Mouse (Mus musculus) limb, embryonic 12.5 days (tissue): ENCODE data around the gene Prr22. TPM values are rescaled to one million over a fixed set of nuclear protein-coding genes. Genes with fewer than 3 reads are reported as not detected.
A peak's percentile ranks its signal among the peaks of the same experiment; 100 is the strongest.

Experiments
- ATAC-seq: fragments of 200-750 bp; cut with Nextera tagmentation; 2 replicates; pipeline ENCODE4 v1.8.0; 2017; ENCODE audit warnings: low read depth, moderate TSS enrichment; ENCODE audit not compliant: insufficient number of reproducible peaks, insufficient read depth, low FRiP score, low TSS enrichment
- H3K27ac ChIP-seq: fragments of 300-500 bp; sonication (generic); 2 replicates; pipeline ENCODE4 v1.5.1; 2016; ENCODE audit warnings: mild to moderate bottlenecking, moderate library complexity
- H3K27me3 ChIP-seq: fragments of 300-500 bp; sonication (generic); 2 replicates; pipeline ENCODE4 v1.6.1; 2016; ENCODE audit warnings: mild to moderate bottlenecking, moderate library complexity
- H3K36me3 ChIP-seq: fragments of 300-500 bp; sonication (generic); 2 replicates; pipeline ENCODE4 v1.6.1; 2016; ENCODE audit warnings: mild to moderate bottlenecking, moderate library complexity
- H3K4me1 ChIP-seq: fragments of 300-500 bp; sonication (generic); replicated peaks from 2 replicates; pipeline ENCODE4 v1.6.1; 2016
- H3K4me2 ChIP-seq: fragments of 300-500 bp; sonication (generic); 2 replicates; pipeline ENCODE4 v1.6.1; 2016; ENCODE audit warnings: mild to moderate bottlenecking, moderate library complexity
- H3K4me3 ChIP-seq: fragments of 300-500 bp; sonication (generic); replicated peaks from 2 replicates; pipeline ENCODE4 v1.5.1; 2016; ENCODE audit warnings: mild to moderate bottlenecking
- H3K9ac ChIP-seq: fragments of 300-500 bp; sonication (generic); replicated peaks from 2 replicates; pipeline ENCODE4 v1.6.1; 2016; ENCODE audit warnings: mild to moderate bottlenecking, moderate library complexity
- H3K9me3 ChIP-seq: fragments of 300-500 bp; sonication (generic); 2 replicates; pipeline ENCODE4 v1.6.1; 2016; ENCODE audit warnings: mild to moderate bottlenecking, moderate library complexity
- WGBS: fragments of 180-500 bp; shearing (Covaris S2); methylation state at CpG from one replicate; pipeline ENCODE4 v1.1.7; 2016; 5-methylcytosine and 5-hydroxymethylcytosine counted together
- polyA plus RNA-seq: library from polyadenylated mRNA; unstranded; fragments of >200 nt; fragmentation: Nextera tagmentation; extraction: Ambion mirVana; gene quantifications from 2 replicates; pipeline ENCODE4 v1.2.1, GENCODE M21; 2016

Gene Prr22
- polyA plus RNA-seq, 1 experiment from 2014 or later: 1.3 TPM

- 2% methylated on average over 3 of the region's 3 CpGs for WGBS
Measured at GRCm38 (mm10) chr17:56810245-56810644, 40.2 kb downstream of the Prr22 start.

GRCm38 (mm10) chr17:56814316-56815056 lies 44.4 kb downstream of the Prr22 start:
- Histone ChIP-seq H3K9me3 (no peaks in the 10 kb centered on the region), H3K4me1 (peaks cover 21% of the 10 kb centered on the region), H3K9ac (no peak overlapping the region), H3K27ac (no peak overlapping the region), H3K4me2 (no peak overlapping the region), H3K27me3 (peaks cover 4% of the 10 kb centered on the region; the same call in 1 of the 2 replicates), H3K36me3 (no peaks in the 10 kb centered on the region), H3K4me3 (no peak overlapping the region)
- no peak for ATAC-seq
- 21% methylated on average over 24 of the region's 24 CpGs for WGBS

More at GRCm38 (mm10) chr17:56810245-56810644, 40.2 kb downstream of the Prr22 start:
- H3K9me3 ChIP-seq: no peaks in the 10 kb centered on the region
- no peak for ATAC-seq
- no peaks in the 10 kb centered on the region for H3K36me3 ChIP-seq
- H3K27ac ChIP-seq: no peak overlapping the region
- peaks cover 10% of the 10 kb centered on the region for H3K27me3 ChIP-seq
- H3K4me3 ChIP-seq: no peak overlapping the region
- H3K4me2 ChIP-seq: no peak overlapping the region
- no peak overlapping the region; the same call in 1 of the 2 replicates for H3K9ac ChIP-seq
- H3K4me1 ChIP-seq: peaks cover 21% of the 10 kb centered on the region

- Histone ChIP-seq H3K9me3 (no peaks in the 10 kb centered on the region), H3K9ac (no peak overlapping the region), H3K4me2 (no peak overlapping the region), H3K36me3 (no peaks in the 10 kb centered on the region), H3K27ac (no peak overlapping the region), H3K27me3 (0 out of 2 replicates have a peak, but pooled peaks cover 7% of the 10 kb centered on the region), H3K4me3 (no peak overlapping the region), H3K4me1 (peaks cover 18% of the 10 kb centered on the region)
- ATAC-seq: no peak
- WGBS: 85% methylated on average over 3 of the region's 3 CpGs
Measured at GRCm38 (mm10) chr17:56815057-56815345, 45.0 kb downstream of the Prr22 start.

GRCm38 (mm10) chr17:56818067-56818636 lies 48.1 kb downstream of the Prr22 start:
- H3K4me1 ChIP-seq: peaks cover 9% of the 10 kb centered on the region; the same call in 1 of the 2 replicates

DNA sequence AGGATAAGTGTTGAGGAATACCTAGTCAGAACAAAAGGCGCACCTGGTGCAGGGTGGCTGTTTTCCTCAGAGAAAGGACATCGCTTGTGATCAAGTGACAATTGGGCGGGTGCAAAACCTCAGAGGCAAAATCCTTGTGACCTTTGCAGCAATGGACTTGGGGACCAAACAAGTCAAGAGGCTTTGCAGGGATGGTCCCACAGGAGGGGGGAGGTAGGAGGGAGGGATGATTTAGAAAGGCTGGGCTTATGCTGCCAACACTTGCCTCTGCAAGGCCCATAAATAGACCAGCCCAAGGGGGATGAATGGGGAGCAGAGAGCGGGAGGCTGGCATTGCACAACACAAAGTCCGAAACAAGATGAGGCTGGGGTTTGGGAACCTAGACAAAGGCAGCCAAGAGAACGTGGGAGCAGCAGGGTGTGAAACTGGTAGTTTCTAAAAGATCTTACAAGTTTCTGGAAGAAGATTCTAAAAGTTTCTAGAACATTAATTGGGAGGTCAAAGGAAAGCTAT lies 49.0 kb downstream of the Prr22 start:
- WGBS: 77% methylated on average over 6 of the region's 6 CpGs
- no peaks in the 10 kb centered on the region for H3K9me3 ChIP-seq
- H3K27me3 ChIP-seq: 0 out of 2 replicates have a peak, but pooled peaks cover 7% of the 10 kb centered on the region
- no peak overlapping the region for H3K4me3 ChIP-seq
- ATAC-seq: no peak
- H3K27ac ChIP-seq: no peak overlapping the region
- peaks cover 9% of the 10 kb centered on the region; the same call in 1 of the 2 replicates for H3K4me1 ChIP-seq
- H3K9ac ChIP-seq: 0 out of 2 replicates have a peak overlapping the region, but pooled peaks have one; percentile 31
- no peak overlapping the region for H3K4me2 ChIP-seq
- no peaks in the 10 kb centered on the region for H3K36me3 ChIP-seq

More at GRCm38 (mm10) chr17:56818067-56818636, 48.1 kb downstream of the Prr22 start:
- no peaks in the 10 kb centered on the region for H3K36me3 ChIP-seq
- H3K9me3 ChIP-seq: no peaks in the 10 kb centered on the region
- no peak for ATAC-seq
- H3K9ac ChIP-seq: no peak overlapping the region
- no peak overlapping the region for H3K27ac ChIP-seq
- 0 out of 2 replicates have a peak, but pooled peaks cover 7% of the 10 kb centered on the region for H3K27me3 ChIP-seq
- no peak overlapping the region; the same call in 1 of the 2 replicates for H3K4me3 ChIP-seq
- peak overlapping the region; percentile 15 for H3K4me2 ChIP-seq
- 20% methylated on average over 11 of the region's 11 CpGs for WGBS

DNA sequence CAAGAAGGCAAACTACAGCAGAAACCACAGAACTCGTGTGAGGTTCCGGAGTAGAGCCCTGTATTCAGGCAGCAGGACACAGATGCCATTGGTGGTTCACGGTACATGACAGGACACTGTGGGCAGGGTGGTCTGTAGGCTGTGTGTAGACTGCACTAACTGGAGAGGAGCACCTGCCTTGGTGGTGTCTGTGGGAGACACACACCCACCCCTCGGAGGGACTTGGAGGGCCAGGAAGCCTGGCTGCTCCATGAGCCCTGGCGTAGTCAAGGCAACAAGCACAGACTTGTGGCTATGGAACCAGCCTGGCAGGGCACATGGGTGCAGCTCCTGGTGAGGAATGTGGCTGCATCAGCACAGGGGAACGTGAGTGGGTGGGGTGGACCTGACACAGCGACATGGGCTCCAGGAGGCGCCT lies 49.7 kb downstream of the Prr22 start:
- no peak for ATAC-seq
- no peaks in the 10 kb centered on the region for H3K9me3 ChIP-seq
- H3K4me2 ChIP-seq: no peak overlapping the region
- 80% methylated on average over 8 of the region's 8 CpGs for WGBS
- H3K36me3 ChIP-seq: no peaks in the 10 kb centered on the region
- H3K27me3 ChIP-seq: 0 out of 2 replicates have a peak, but pooled peaks cover 7% of the 10 kb centered on the region
- H3K27ac ChIP-seq: no peak overlapping the region
- H3K9ac ChIP-seq: no peak overlapping the region
- no peak overlapping the region for H3K4me3 ChIP-seq
- peaks cover 3% of the 10 kb centered on the region; the same call in 1 of the 2 replicates for H3K4me1 ChIP-seq

Other genes starting within 250 kb of the Prr22 start
- 1.0 and 1.6 TPM in 2 replicates for gene Gm20219, start 215.9 kb upstream of the Prr22 start, polyA plus RNA-seq
- gene Safb2, start 185.7 kb upstream of the Prr22 start, polyA plus RNA-seq: 103 and 113 TPM in 2 replicates
- 151 and 156 TPM in 2 replicates for gene Safb, start 185.4 kb upstream of the Prr22 start, polyA plus RNA-seq
- gene 2410015M20Rik, start 160.5 kb upstream of the Prr22 start, polyA plus RNA-seq: 211 and 216 TPM in 2 replicates
- 1,768 and 1,771 TPM in 2 replicates for gene Rpl36, start 156.8 kb upstream of the Prr22 start, polyA plus RNA-seq
- 65.1 and 67.0 TPM in 2 replicates for gene Lonp1, start 143.4 kb upstream of the Prr22 start, polyA plus RNA-seq
- 0.92 and 1.3 TPM in 2 replicates for gene Catsperd, start 142.1 kb upstream of the Prr22 start, polyA plus RNA-seq
- gene Ranbp3, start 97.0 kb upstream of the Prr22 start, polyA plus RNA-seq: 110 and 116 TPM in 2 replicates
- 410 and 419 TPM in 2 replicates for gene Ndufa11, start 52.5 kb upstream of the Prr22 start, polyA plus RNA-seq
- 16.5 and 23.1 TPM in 2 replicates for gene Vmac, start 52.2 kb upstream of the Prr22 start, polyA plus RNA-seq
- gene Nrtn, start 12.7 kb upstream of the Prr22 start, polyA plus RNA-seq: 18.9 and 19.6 TPM in 2 replicates
- gene Dus3l, start 5.5 kb upstream of the Prr22 start, polyA plus RNA-seq: 42.0 and 46.7 TPM in 2 replicates
- 3.6 and 4.1 TPM in 2 replicates for gene Rfx2, start 60.8 kb downstream of the Prr22 start, polyA plus RNA-seq
- gene Acsbg2, start 104.2 kb downstream of the Prr22 start, polyA plus RNA-seq: not detected in 2 replicates
- 0.26 and 0.52 TPM in 2 replicates for gene 1700061G19Rik, start 105.2 kb downstream of the Prr22 start, polyA plus RNA-seq
- gene Mllt1, start 165.2 kb downstream of the Prr22 start, polyA plus RNA-seq: 93.0 and 97.1 TPM in 2 replicates
- gene Acer1, start 211.9 kb downstream of the Prr22 start, polyA plus RNA-seq: not detected in 2 replicates
- gene Clpp, start 220.1 kb downstream of the Prr22 start, polyA plus RNA-seq: 147 and 151 TPM in 2 replicates
- 37.6 and 39.8 TPM in 2 replicates for gene Alkbh7, start 227.1 kb downstream of the Prr22 start, polyA plus RNA-seq
- gene Pspn, start 229.8 kb downstream of the Prr22 start, polyA plus RNA-seq: not detected in 2 replicates
- 61.5 and 68.2 TPM in 2 replicates for gene Gtf2f1, start 241.0 kb downstream of the Prr22 start, polyA plus RNA-seq
- gene Gm17949, start 241.2 kb downstream of the Prr22 start, polyA plus RNA-seq: 0.24 TPM in 1 of 2 replicates, not detected in the other